Mouse (Mus musculus): ENCODE data around the gene Ikzf2.

The Ikzf2 gene

GRCm38 (mm10) chr1:69659779-69660178 is 27.3 kb downstream of the Ikzf2 start:
- DNase-seq (ENCODE audit: low spot score): no peak

GRCm38 (mm10) chr1:69658051-69658450 is 29.0 kb downstream of the Ikzf2 start:
- no peak for DNase-seq (ENCODE audit: low spot score)

- DNase-seq (ENCODE audit: low spot score): no peak
Measured at GRCm38 (mm10) chr1:69657455-69657854, 29.6 kb downstream of the Ikzf2 start.

GRCm38 (mm10) chr1:69656929-69657328 is 30.1 kb downstream of the Ikzf2 start:
- DNase-seq (ENCODE audit: low spot score): no peak

- no peak for DNase-seq (ENCODE audit: low spot score)
Measured at GRCm38 (mm10) chr1:69656047-69656782, 30.8 kb downstream of the Ikzf2 start.

- no peak for DNase-seq (ENCODE audit: low spot score)
Measured at GRCm38 (mm10) chr1:69655368-69655767, 31.7 kb downstream of the Ikzf2 start.

GRCm38 (mm10) chr1:69654955-69655354 is 32.1 kb downstream of the Ikzf2 start:
- DNase-seq (ENCODE audit: low spot score): no peak

- no peak for DNase-seq (ENCODE audit: low spot score)
Measured at GRCm38 (mm10) chr1:69653419-69653818, 33.6 kb downstream of the Ikzf2 start.

GRCm38 (mm10) chr1:69643138-69643537 is 43.9 kb downstream of the Ikzf2 start:
- no peak for DNase-seq (ENCODE audit: low spot score)

GRCm38 (mm10) chr1:69641986-69642385 is 45.1 kb downstream of the Ikzf2 start:
- no peak for DNase-seq (ENCODE audit: low spot score)

GRCm38 (mm10) chr1:69638321-69638720 is 48.7 kb downstream of the Ikzf2 start:
- DNase-seq (ENCODE audit: low spot score): no peak

- DNase-seq (ENCODE audit: low spot score): no peak
Measured at GRCm38 (mm10) chr1:69637907-69638306, 49.1 kb downstream of the Ikzf2 start.

- no peak for DNase-seq (ENCODE audit: low spot score)
Measured at GRCm38 (mm10) chr1:69634259-69634658, 52.8 kb downstream of the Ikzf2 start.

GRCm38 (mm10) chr1:69630508-69630907 is 56.5 kb downstream of the Ikzf2 start:
- no peak for DNase-seq (ENCODE audit: low spot score)

- no peak for DNase-seq (ENCODE audit: low spot score)
Measured at GRCm38 (mm10) chr1:69629513-69629912, 57.5 kb downstream of the Ikzf2 start.

- DNase-seq (ENCODE audit: low spot score): no peak
Measured at GRCm38 (mm10) chr1:69612076-69612475, 75.0 kb downstream of the Ikzf2 start.

- no peak for DNase-seq (ENCODE audit: low spot score)
Measured at GRCm38 (mm10) chr1:69611204-69611725, 75.8 kb downstream of the Ikzf2 start.

- no peak for DNase-seq (ENCODE audit: low spot score)
Measured at GRCm38 (mm10) chr1:69610791-69611190, 76.3 kb downstream of the Ikzf2 start.

GRCm38 (mm10) chr1:69608846-69609245 is 78.2 kb downstream of the Ikzf2 start:
- no peak for DNase-seq (ENCODE audit: low spot score)

GRCm38 (mm10) chr1:69606844-69607243 is 80.2 kb downstream of the Ikzf2 start:
- no peak for DNase-seq (ENCODE audit: low spot score)

GRCm38 (mm10) chr1:69604213-69604612 is 82.8 kb downstream of the Ikzf2 start:
- no peak for DNase-seq (ENCODE audit: low spot score)

GRCm38 (mm10) chr1:69600954-69601353 is 86.1 kb downstream of the Ikzf2 start:
- no peak for DNase-seq (ENCODE audit: low spot score)

GRCm38 (mm10) chr1:69599074-69599772 is 87.8 kb downstream of the Ikzf2 start:
- DNase-seq (ENCODE audit: low spot score): no peak
